Mouse (Mus musculus) E14TG2a.4 (cell line): ENCODE data around the gene Snip1.

Experiments used
- H3K27me3 ChIP-seq: 2 replicates; pipeline ENCODE4 v1.6.1; 2014; ENCODE audit warnings: low read length, control low read depth; ENCODE audit not compliant: insufficient read depth
- H3K36me3 ChIP-seq: 2 replicates; pipeline ENCODE4 v1.6.1; 2014; ENCODE audit warnings: low read length, control low read depth; ENCODE audit not compliant: insufficient read depth
- H3K4me1 ChIP-seq: replicated peaks from 2 replicates; pipeline ENCODE4 v1.6.1; 2014; ENCODE audit warnings: low read depth, low read length, control low read depth
- H3K4me3 ChIP-seq: replicated peaks from 2 replicates; pipeline ENCODE4 v1.5.1; 2014; ENCODE audit warnings: mild to moderate bottlenecking, low read length
- H3K9me3 ChIP-seq: 2 replicates; pipeline ENCODE4 v1.6.1; 2014; ENCODE audit warnings: low read length, control low read depth
- CTCF ChIP-seq: conservative IDR thresholded peaks from 2 replicates; pipeline ENCODE4 v1.5.1; 2014; ENCODE audit warnings: low read length
- NANOG ChIP-seq: IDR thresholded peaks from 2 replicates; pipeline ENCODE4 v1.6.1; 2014; ENCODE audit warnings: borderline replicate concordance, low read length, mixed read lengths
- POU5F1 ChIP-seq: IDR thresholded peaks from 2 replicates; pipeline ENCODE4 v1.6.1; 2014; ENCODE audit warnings: low read length, borderline replicate concordance

The Snip1 gene

DNA sequence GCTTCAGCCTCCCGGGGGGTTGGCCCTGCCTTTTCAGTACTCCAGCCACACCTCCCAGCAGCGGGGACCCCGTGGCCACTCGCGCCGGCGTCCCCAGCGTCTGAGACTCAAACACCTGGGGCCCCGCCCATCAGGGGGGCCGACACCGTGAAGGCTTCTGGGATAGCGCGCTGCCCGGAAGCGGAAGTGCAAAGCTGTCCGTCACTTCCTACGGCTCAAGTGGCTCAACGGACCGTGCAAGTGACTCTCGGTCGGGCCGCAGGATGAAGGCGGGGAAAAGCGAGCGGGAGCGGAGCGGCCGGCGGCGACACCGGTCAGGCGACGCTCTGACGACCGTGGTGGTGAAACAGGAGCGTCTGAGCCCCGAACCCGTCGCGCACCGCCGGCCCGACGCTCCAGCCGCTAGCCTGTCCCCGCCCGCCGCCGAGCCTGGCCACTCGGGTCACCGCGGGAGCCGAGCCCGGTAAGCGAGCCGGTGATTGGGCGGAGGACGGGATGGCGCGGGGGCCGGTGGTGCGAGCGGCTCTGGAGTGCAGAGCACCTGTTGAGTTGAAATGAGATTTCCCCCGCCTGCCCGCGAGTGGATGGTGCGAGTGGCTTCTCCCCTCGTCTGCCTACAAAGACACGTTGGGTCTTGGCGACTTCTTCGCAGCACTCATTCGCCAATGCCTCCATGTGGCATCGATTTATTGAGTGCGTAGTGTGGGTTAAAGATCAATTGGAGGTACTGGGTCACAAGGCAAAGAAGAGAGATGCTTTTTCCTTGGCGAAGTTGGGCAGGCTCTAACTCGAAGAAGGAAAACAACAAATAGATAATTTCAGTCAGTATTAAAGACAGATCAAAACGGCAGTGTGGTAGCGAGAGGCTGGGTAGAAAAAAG lies at the start of gene Snip1:
Gene Snip1 (plus strand): TSS at position 183 of the 881 bp plus-strand sequence.
- TF ChIP-seq NANOG (no peak), POU5F1 (no peak), CTCF (no peak)
- Histone ChIP-seq H3K9me3 (no peaks in the 10 kb centered on the region), H3K4me1 (peaks cover 53% of the 10 kb centered on the region), H3K36me3 (peaks cover 40% of the 10 kb centered on the region), H3K4me3 (peak within 1 kb of the TSS; percentile 99), H3K27me3 (peaks cover 13% of the 10 kb centered on the region; the same call in 1 of the 2 replicates)

DNA sequence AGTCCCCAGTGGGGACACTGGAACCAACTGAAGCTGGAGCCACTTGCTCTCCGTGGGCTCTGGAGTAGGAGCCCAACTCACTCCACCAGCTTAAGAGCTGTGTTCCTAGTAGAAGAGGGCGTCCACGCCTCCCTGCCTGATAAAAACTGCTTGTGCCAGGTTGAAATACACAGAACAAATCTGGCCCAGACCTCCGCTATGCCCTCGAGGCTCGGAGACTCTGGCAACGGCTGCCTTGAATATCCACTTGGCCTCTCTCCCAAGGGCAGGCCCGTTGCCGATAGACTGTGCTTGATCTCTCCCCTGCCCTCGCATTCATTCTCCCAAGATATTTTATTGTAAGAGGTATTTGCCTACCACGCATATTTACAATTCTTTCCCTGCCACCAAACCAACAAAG lies 49.0 kb upstream of the Snip1 start:
- TF ChIP-seq NANOG (no peak), POU5F1 (no peak), CTCF (no peak)
- peaks cover 34% of the 10 kb centered on the region for H3K27me3 ChIP-seq
- H3K9me3 ChIP-seq, result no peaks in the 10 kb centered on the region
- H3K36me3 ChIP-seq, result no peaks in the 10 kb centered on the region
- no peaks in the 10 kb centered on the region for H3K4me1 ChIP-seq
- H3K4me3 ChIP-seq, result no peak overlapping the region

DNA sequence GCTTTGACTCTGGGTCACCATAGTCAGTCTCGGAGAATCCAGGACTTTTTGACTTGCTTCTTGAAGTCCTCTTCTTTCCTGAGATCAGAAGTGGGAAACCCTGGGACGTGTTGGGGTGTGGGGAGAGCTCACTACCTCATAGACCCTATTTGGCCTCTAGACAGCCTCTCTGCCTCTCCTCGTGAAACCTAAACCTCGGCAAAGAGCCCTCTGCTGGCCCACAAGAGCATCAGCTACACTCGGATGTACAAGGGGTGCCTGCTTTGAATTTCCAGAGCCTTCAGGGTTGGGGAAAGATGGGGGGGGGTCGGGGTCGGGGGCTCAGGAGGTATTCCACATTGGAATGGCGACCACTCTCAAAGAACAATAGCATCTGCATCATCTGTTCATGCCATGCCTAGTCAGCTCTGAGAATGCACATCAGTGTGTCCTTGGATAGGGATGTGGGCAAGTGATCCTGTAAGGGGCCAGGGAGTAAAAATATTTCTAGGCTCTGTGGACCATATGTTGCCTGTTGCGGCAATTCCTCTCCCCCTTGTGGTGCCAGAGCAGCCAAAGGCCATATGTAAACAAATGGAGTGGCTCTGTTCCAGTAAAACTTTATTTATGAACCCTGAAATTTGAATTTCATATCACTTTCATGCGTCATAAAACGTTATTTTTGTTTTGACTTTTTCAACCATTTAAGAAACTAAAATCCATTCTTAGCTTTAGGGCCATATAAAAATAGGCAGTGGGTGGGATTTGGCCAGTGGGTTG lies 45.5 kb upstream of the Snip1 start:
- TF ChIP-seq CTCF (no peak; the same call in 1 of the 2 replicates), NANOG (no peak), POU5F1 (no peak)
- Histone ChIP-seq H3K4me3 (no peak overlapping the region), H3K27me3 (peaks cover 32% of the 10 kb centered on the region), H3K4me1 (no peaks in the 10 kb centered on the region), H3K9me3 (no peaks in the 10 kb centered on the region), H3K36me3 (no peaks in the 10 kb centered on the region)

GRCm38 (mm10) chr4:125029891-125030614 lies 36.4 kb upstream of the Snip1 start:
- peaks cover 41% of the 10 kb centered on the region for H3K36me3 ChIP-seq
- TF ChIP-seq POU5F1, result no peak
- TF ChIP-seq CTCF, result no peak
- TF ChIP-seq NANOG, result no peak
- H3K27me3 ChIP-seq, result peaks cover 24% of the 10 kb centered on the region
- H3K4me1 ChIP-seq, result peaks cover 23% of the 10 kb centered on the region
- H3K4me3 ChIP-seq, result peak overlapping the region; percentile 98
- no peaks in the 10 kb centered on the region for H3K9me3 ChIP-seq

- TF ChIP-seq POU5F1, result no peak
- TF ChIP-seq NANOG, result no peak
- TF ChIP-seq CTCF, result no peak
- 0 out of 2 replicates have a peak, but pooled peaks cover under 1% of the 10 kb centered on the region for H3K27me3 ChIP-seq
Observed at GRCm38 (mm10) chr4:125034341-125034740, 32.1 kb upstream of the Snip1 start.

GRCm38 (mm10) chr4:125044454-125044853 lies 22.0 kb upstream of the Snip1 start:
- Histone ChIP-seq H3K27me3 (no peaks in the 10 kb centered on the region), H3K9me3 (no peaks in the 10 kb centered on the region), H3K36me3 (peaks cover 100% of the 10 kb centered on the region), H3K4me3 (no peak overlapping the region), H3K4me1 (peaks cover 9% of the 10 kb centered on the region)
- TF ChIP-seq NANOG, result no peak
- TF ChIP-seq CTCF, result no peak
- no peak for TF ChIP-seq POU5F1

More at GRCm38 (mm10) chr4:125034341-125034740, 32.1 kb upstream of the Snip1 start:
- Histone ChIP-seq H3K36me3 (peaks cover 78% of the 10 kb centered on the region), H3K9me3 (no peaks in the 10 kb centered on the region), H3K4me3 (no peak overlapping the region), H3K4me1 (peaks cover 23% of the 10 kb centered on the region)

- TF ChIP-seq POU5F1, result no peak
- TF ChIP-seq NANOG, result no peak
- TF ChIP-seq CTCF, result no peak
- Histone ChIP-seq H3K27me3 (no peaks in the 10 kb centered on the region), H3K4me1 (peaks cover 24% of the 10 kb centered on the region), H3K4me3 (no peak overlapping the region), H3K9me3 (no peaks in the 10 kb centered on the region), H3K36me3 (peaks cover 63% of the 10 kb centered on the region)
Observed at GRCm38 (mm10) chr4:125055385-125055784, 11.1 kb upstream of the Snip1 start.

GRCm38 (mm10) chr4:125056476-125056875 lies 10.0 kb upstream of the Snip1 start:
- H3K4me1 ChIP-seq, result peaks cover 24% of the 10 kb centered on the region
- H3K36me3 ChIP-seq, result peaks cover 52% of the 10 kb centered on the region
- no peaks in the 10 kb centered on the region for H3K9me3 ChIP-seq
- TF ChIP-seq CTCF (no peak), NANOG (no peak), POU5F1 (no peak)
- H3K4me3 ChIP-seq, result no peak overlapping the region
- H3K27me3 ChIP-seq, result no peaks in the 10 kb centered on the region
